Mouse (Mus musculus) forebrain, embryonic 14.5 days (tissue): ENCODE measurements around the gene Spesp1. TPM values are rescaled to one million over a fixed set of nuclear protein-coding genes. Genes with fewer than 3 reads are reported as not detected.

Source experiments
- ATAC-seq: fragments of 200-750 bp; cut with Nextera tagmentation; 2 replicates; pipeline ENCODE4 v1.8.0; 2017; ENCODE audit warnings: mild to moderate bottlenecking, moderate library complexity
- DNase-seq: peaks from one replicate; pipeline ENCODE4 v3.0.0-alpha.2; 2015; ENCODE audit warnings: low spot score
- H3K27ac ChIP-seq: fragments of 300-500 bp; sonication (generic); 2 replicates; pipeline ENCODE4 v1.5.1; 2014; ENCODE audit warnings: low read depth, mild to moderate bottlenecking, control low read depth, low read length, moderate library complexity
- H3K27me3 ChIP-seq: fragments of 300-500 bp; sonication (generic); replicated peaks from 2 replicates; pipeline ENCODE4 v1.6.1; 2014; ENCODE audit warnings: low read length, control low read depth, mixed read lengths; ENCODE audit not compliant: control insufficient read depth, insufficient read depth
- H3K36me3 ChIP-seq: fragments of 300-500 bp; sonication (generic); 2 replicates; pipeline ENCODE4 v1.6.1; 2014; ENCODE audit warnings: low read length, control low read depth; ENCODE audit not compliant: control insufficient read depth, insufficient read depth
- H3K4me1 ChIP-seq: fragments of 300-500 bp; sonication (generic); 2 replicates; pipeline ENCODE4 v1.6.1; 2014; ENCODE audit warnings: antibody characterized with exemption, low read length, control low read depth; ENCODE audit not compliant: control insufficient read depth, insufficient read depth
- H3K4me2 ChIP-seq: fragments of 300-500 bp; sonication (generic); 2 replicates; pipeline ENCODE4 v1.6.1; 2014; ENCODE audit warnings: mild to moderate bottlenecking, control low read depth, low read length
- H3K4me3 ChIP-seq: fragments of 300-500 bp; sonication (generic); 2 replicates; pipeline ENCODE4 v1.5.1; 2014; ENCODE audit warnings: low read depth, low read length, control low read depth
- H3K9ac ChIP-seq: fragments of 300-500 bp; sonication (generic); 2 replicates; pipeline ENCODE4 v1.6.1; 2014; ENCODE audit warnings: mild to moderate bottlenecking, low read length, control low read depth, moderate library complexity
- H3K9me3 ChIP-seq: fragments of 300-500 bp; sonication (generic); replicated peaks from 2 replicates; pipeline ENCODE4 v1.6.1; 2016; ENCODE audit warnings: low read length, control low read depth, mixed read lengths; ENCODE audit not compliant: control insufficient read depth
- WGBS: fragments of 180-500 bp; shearing (Covaris S2); extraction: QIAGEN DNeasy Blood & Tissue Kit; methylation state at CpG from one replicate; pipeline ENCODE4 v1.1.7; 2014; 5-methylcytosine and 5-hydroxymethylcytosine counted together
- microRNA-seq: library from miRNA; unstranded; fragments of <30 nt; microRNA quantifications from one replicate; pipeline ENCODE4, GENCODE M21; 2016
- polyA plus RNA-seq: library from polyadenylated mRNA; unstranded; fragments of >200 nt; fragmentation: Nextera tagmentation; extraction: Ambion mirVana; gene quantifications from 2 replicates; pipeline ENCODE4 v1.2.1, GENCODE M21; 2014

The Spesp1 gene
- polyA plus RNA-seq, 1 experiment from 2014 or later = not detected

GRCm38 (mm10) chr9:62237381-62237980, 44.5 kb downstream of the Spesp1 start:
- no peak overlapping the region for H3K27ac ChIP-seq
- ATAC-seq (no peak), DNase-seq (no peak)
- no peak overlapping the region for H3K4me2 ChIP-seq
- no peak overlapping the region for H3K4me3 ChIP-seq
- 37% methylated on average over 9 of the region's 9 CpGs for WGBS
- H3K27me3 ChIP-seq = no peaks in the 10 kb centered on the region
- H3K36me3 ChIP-seq = no peaks in the 10 kb centered on the region
- no peaks in the 10 kb centered on the region for H3K9me3 ChIP-seq
- no peak overlapping the region for H3K9ac ChIP-seq
- no peaks in the 10 kb centered on the region for H3K4me1 ChIP-seq

GRCm38 (mm10) chr9:62235501-62235900, 46.5 kb downstream of the Spesp1 start:
- no peaks in the 10 kb centered on the region for H3K9me3 ChIP-seq
- H3K27me3 ChIP-seq = no peaks in the 10 kb centered on the region
- no peaks in the 10 kb centered on the region for H3K36me3 ChIP-seq
- no peak overlapping the region for H3K9ac ChIP-seq
- WGBS = 90% methylated on average over 2 of the region's 2 CpGs
- no peaks in the 10 kb centered on the region for H3K4me1 ChIP-seq
- no peak overlapping the region for H3K4me2 ChIP-seq
- H3K4me3 ChIP-seq = no peak overlapping the region
- ATAC-seq = no peak
- no peak overlapping the region for H3K27ac ChIP-seq
- DNase-seq = no peak

- Histone ChIP-seq H3K27ac (no peak overlapping the region), H3K36me3 (no peaks in the 10 kb centered on the region), H3K9ac (no peak overlapping the region), H3K4me3 (no peak overlapping the region), H3K4me1 (no peaks in the 10 kb centered on the region), H3K27me3 (no peaks in the 10 kb centered on the region), H3K4me2 (no peak overlapping the region), H3K9me3 (no peaks in the 10 kb centered on the region)
- WGBS = 45% methylated on average over 1 of the region's 1 CpGs
- ATAC-seq (no peak), DNase-seq (no peak)
These were observed 49.4 kb downstream of the Spesp1 start for GRCm38 (mm10) chr9:62232649-62233048.

GRCm38 (mm10) chr9:62231046-62231445, 51.0 kb downstream of the Spesp1 start:
- 69% methylated on average over 3 of the region's 3 CpGs for WGBS
- no peak overlapping the region for H3K4me2 ChIP-seq
- no peaks in the 10 kb centered on the region for H3K36me3 ChIP-seq
- DNase-seq (no peak), ATAC-seq (no peak)
- H3K27ac ChIP-seq = no peak overlapping the region
- no peaks in the 10 kb centered on the region for H3K27me3 ChIP-seq
- H3K4me3 ChIP-seq = no peak overlapping the region
- H3K9ac ChIP-seq = no peak overlapping the region
- no peaks in the 10 kb centered on the region for H3K4me1 ChIP-seq
- no peaks in the 10 kb centered on the region for H3K9me3 ChIP-seq

- Histone ChIP-seq H3K4me1 (no peaks in the 10 kb centered on the region), H3K4me3 (no peak overlapping the region), H3K36me3 (no peaks in the 10 kb centered on the region), H3K27ac (no peak overlapping the region), H3K9ac (no peak overlapping the region), H3K27me3 (no peaks in the 10 kb centered on the region), H3K4me2 (no peak overlapping the region), H3K9me3 (no peaks in the 10 kb centered on the region)
- ATAC-seq = no peak
- 71% methylated on average over 2 of the region's 2 CpGs for WGBS
- no peak for DNase-seq
These were observed 52.0 kb downstream of the Spesp1 start for GRCm38 (mm10) chr9:62229985-62230384.

- Histone ChIP-seq H3K9ac (no peak overlapping the region), H3K27me3 (no peaks in the 10 kb centered on the region), H3K4me1 (no peaks in the 10 kb centered on the region), H3K27ac (peak overlapping the region; percentile 54; the same call in 1 of the 2 replicates), H3K4me2 (no peak overlapping the region), H3K4me3 (no peak overlapping the region), H3K9me3 (no peaks in the 10 kb centered on the region), H3K36me3 (no peaks in the 10 kb centered on the region)
- peak; percentile 66 for DNase-seq
- ATAC-seq = 0 out of 2 replicates have a peak, but pooled peaks have one; percentile 46
- 12% methylated on average over 10 of the region's 10 CpGs for WGBS
These were observed 59.5 kb downstream of the Spesp1 start for GRCm38 (mm10) chr9:62222481-62222880.

GRCm38 (mm10) chr9:62222029-62222428, 60.0 kb downstream of the Spesp1 start:
- Histone ChIP-seq H3K9ac (no peak overlapping the region), H3K36me3 (no peaks in the 10 kb centered on the region), H3K27ac (peak overlapping the region; percentile 54; the same call in 1 of the 2 replicates), H3K4me2 (no peak overlapping the region), H3K27me3 (no peaks in the 10 kb centered on the region), H3K9me3 (no peaks in the 10 kb centered on the region), H3K4me3 (no peak overlapping the region), H3K4me1 (no peaks in the 10 kb centered on the region)
- 86% methylated on average over 2 of the region's 2 CpGs for WGBS
- ATAC-seq = no peak
- no peak for DNase-seq

Small RNAs within 50 kb of the gene (microRNA-seq; reads per million reads assigned to microRNA genes)
- gene Gm25603 = not detected

Other genes with a start within 250 kb of the Spesp1 start
- 16.0 and 18.5 TPM in 2 replicates for gene Glce, start 159.6 kb downstream of the Spesp1 start, polyA plus RNA-seq
- gene Anp32a, start 59.1 kb upstream of the Spesp1 start, polyA plus RNA-seq = 115 and 118 TPM in 2 replicates